Mouse (Mus musculus) cerebellum, postnatal 4 days (tissue): ENCODE data around the gene Myh9.

Experiments
- DNase-seq, 2 experiments: peaks; one replicate each; pipeline ENCODE4 v3.0.0; 2022; ENCODE audit warnings: low spot score in 2 of 2, mixed read lengths in 1 of 2

Myh9 gene

GRCm38 (mm10) chr15:77842047-77842843, at the start of gene Myh9:
TSS of gene Myh9 (minus strand) at chr15:77842175.
- peak; percentile 97 to 99 for DNase-seq

DNA sequence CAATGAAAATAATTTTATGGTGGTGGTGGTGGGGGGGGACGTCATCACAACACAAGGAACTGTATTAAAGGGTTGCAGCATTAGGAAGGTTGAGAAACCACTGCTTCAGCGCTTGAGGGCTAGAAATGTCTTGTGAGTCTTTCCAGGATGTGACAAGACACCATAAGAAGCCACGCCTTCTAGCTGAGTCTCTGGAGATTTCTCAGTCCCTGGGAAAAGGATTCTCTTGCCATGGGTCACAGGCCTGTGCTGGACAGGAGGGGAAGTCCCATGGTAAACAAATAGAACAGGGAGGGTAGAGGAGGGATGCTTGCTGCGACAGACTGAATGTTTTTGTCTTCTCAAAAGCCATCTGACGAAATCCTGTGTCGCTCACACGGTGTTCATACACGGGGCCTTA, 49.8 kb upstream of the Myh9 start:
- no peak for DNase-seq

DNA sequence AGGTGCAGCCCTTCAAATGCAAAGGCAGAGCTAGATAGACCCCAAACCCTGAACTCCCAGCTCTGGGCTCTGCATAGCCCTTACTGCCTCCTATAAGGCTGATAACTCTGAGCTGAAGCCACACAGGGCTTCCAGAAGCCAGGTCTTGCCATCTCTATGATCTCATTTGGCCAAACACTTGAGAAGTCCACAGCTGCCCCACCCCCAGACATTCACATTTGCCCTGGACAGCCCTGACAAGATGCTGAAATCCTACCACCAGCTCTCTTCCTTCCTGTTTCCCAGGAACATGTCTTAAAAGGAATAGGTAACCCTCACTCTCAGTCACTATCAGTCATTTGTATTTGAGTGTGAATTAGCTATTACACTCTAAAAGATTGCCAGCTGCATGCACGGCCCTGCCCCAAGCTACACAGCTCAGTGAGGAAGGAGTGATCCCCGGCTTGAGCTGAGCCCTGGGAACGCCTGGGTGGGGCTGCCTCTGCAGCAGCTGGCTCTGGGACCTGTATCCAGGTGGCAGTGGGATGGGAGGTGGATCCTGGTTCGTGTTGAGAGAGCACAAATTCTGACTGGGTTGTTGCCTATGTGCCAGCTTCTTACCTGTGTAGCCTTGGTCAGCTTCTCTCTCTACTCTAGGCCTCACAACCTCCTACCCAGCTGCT, 47.9 kb upstream of the Myh9 start:
- DNase-seq: no peak

DNA sequence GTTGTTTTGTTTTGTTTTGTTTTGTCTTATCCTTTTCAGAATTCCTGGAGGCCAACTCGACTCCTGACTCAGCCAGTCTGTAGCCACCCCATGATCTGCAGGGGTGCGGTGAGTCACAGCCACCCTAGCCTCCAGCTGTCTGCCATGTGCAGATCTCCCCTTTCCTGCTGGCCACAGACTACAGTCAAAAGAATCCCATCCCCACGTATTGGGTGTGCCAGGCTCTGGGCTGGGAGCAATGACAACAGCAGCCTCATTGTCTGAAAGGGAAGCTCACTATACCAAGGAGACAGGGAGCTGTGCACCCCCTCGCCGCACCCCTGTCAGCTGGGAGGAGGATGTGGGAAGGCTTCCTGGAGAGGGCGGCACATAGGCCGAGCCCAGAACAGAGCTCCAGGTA, 46.3 kb upstream of the Myh9 start:
- DNase-seq: no peak

GRCm38 (mm10) chr15:77887093-77887488, 45.1 kb upstream of the Myh9 start:
- DNase-seq: no peak

- DNase-seq: no peak
Measured at GRCm38 (mm10) chr15:77886369-77887092, 44.6 kb upstream of the Myh9 start.

DNA sequence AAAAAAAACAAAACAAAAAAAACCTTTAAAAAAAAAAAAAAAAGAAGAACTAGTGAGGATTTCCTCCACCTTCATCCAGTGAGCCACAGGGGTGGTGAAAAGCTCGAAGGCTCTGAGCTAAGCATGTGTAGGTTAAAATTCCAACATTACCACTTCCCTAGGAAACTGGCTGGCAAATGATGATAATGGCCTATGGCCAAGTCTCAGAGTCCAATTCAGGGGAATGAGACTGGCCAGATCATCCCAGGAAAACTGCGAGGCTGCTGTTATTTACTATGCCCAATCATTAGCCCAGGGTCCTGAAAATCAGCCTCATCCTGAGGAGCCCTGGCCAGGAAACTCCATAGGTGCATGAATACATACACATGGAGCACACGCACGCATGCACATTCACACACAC, 44.0 kb upstream of the Myh9 start:
- no peak for DNase-seq

DNA sequence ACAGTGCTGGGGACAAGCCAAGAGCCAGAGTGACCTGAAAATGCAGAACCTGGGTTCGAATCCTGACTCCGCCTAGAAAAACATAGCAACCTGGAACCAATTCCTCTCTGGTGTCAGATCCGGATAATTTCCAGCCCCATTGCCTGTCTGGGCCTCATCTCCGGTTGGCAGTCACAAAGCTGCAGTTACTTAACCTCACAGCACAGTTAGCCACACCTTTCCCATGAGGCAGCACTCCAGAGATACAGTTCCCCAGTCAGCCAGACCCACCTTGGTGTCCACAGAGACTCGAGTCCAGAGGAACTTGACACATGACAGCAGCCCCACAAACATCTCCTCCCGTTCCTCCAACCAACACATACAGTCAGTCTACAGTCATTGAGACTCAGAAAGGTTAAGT, 43.2 kb upstream of the Myh9 start:
- no peak for DNase-seq

DNA sequence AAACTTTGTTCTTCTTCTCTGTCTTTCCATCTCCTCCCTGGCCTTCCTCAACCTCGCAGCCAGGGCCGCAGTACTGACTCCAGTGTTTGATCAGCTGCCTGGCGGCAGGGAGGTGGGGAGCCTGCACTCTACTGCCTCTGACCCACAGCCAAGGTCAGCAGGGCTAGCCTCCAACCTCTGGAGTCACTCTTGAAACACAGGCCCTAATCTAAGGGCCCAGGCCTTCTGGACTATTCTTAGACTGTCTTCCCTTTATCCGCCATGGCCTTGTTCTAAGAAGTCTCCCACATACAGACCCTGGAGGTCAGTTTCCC, 41.7 kb upstream of the Myh9 start:
- DNase-seq: no peak

- no peak for DNase-seq
Measured at GRCm38 (mm10) chr15:77882797-77883696, 41.1 kb upstream of the Myh9 start.

DNA sequence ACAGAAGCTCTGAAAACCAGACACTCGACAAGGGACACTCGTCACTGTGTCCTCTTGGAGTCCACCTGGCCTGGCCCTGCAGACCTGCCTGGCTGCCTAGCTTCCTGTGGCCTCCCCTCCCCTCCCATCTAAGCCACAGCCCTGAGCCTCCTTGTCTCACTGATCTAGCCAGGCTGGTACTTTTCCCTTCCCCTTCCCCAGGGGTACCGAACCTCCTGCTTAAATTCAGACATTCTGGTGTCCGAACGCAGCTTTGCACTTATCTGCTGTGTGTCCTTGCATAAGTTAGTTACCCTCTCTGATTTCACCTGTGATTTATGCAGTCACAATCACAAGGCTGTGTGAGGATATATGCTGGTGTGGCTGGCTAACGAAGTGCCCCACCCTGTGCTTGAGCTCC, 40.3 kb upstream of the Myh9 start:
- DNase-seq: no peak

DNA sequence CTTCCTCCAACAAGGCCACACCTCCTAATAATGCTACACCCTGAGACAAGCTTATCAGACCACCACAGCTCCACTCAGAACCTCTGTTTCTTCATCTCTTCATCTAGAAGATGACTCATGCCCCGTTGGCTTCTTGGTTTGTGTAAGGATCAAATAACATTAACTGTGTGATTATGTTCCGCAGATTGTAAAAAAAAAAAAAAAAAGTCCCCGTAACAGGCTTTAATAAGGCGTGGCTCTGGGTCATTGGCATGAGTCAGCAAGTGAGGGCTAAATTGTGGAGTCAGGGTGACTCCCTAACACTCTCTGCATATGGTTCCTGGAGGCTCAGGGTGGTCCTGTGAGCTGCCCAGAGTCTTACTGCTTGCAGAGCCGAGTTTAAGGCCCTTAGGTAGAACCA, 39.7 kb upstream of the Myh9 start:
- DNase-seq: no peak

- DNase-seq: no peak
Measured at GRCm38 (mm10) chr15:77880738-77881137, 38.8 kb upstream of the Myh9 start.

- no peak for DNase-seq
Measured at GRCm38 (mm10) chr15:77879756-77880155, 37.8 kb upstream of the Myh9 start.

DNA sequence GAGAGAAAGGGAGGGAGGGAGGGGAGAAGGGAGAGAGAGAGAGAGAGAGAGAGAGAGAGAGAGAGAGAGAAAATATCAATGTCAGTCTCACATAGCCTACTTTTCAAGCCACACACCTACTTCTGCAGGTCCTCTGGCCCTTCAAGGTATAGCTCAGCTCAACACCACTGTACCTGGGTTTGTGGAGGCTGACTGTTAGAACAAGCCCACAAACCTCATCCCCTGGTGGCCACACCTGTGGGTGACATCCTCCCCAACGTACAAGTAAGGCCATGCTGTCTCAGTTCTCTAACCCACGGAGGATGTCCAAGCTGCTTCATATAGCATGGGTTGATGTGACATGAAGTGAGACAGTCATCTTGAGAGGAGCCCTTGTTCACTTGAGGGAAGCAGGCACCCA, 35.2 kb upstream of the Myh9 start:
- no peak for DNase-seq

GRCm38 (mm10) chr15:77876716-77877115, 34.7 kb upstream of the Myh9 start:
- no peak for DNase-seq

DNA sequence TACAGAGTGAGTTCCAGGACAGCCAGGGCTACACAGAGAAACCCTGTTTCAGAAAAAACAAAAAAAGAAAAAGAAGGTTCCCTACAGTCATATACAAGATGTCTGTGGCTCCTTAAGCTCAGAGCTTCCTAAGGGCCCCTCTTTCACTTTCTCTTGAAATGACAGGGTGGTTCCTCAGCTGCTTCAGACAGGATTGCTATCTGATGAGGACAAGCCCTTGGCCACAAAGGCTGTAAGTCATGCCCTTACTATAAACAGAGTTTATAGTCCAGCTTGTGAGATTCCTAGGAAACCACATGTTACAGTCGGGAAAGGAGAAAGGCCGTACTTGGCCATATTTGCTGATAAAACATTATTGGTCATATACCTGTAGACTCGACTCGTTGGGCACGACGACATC, 34.0 kb upstream of the Myh9 start:
- no peak for DNase-seq

- no peak for DNase-seq
Measured at GRCm38 (mm10) chr15:77874807-77875206, 32.8 kb upstream of the Myh9 start.

- no peak for DNase-seq
Measured at GRCm38 (mm10) chr15:77874310-77874709, 32.3 kb upstream of the Myh9 start.

GRCm38 (mm10) chr15:77873564-77873963, 31.6 kb upstream of the Myh9 start:
- no peak for DNase-seq

GRCm38 (mm10) chr15:77872996-77873395, 31.0 kb upstream of the Myh9 start:
- DNase-seq: no peak

GRCm38 (mm10) chr15:77868340-77868739, 26.4 kb upstream of the Myh9 start:
- DNase-seq: no peak
